12 mouse cellular contexts compared by ENCODE assay signal in genomic region chr2:101818986-101819764, GRCm38 (mm10).
"Had no signal": no experiment of that assay in that cellular context is flagged by ENCODE, and none has a peak within 500 bp of the region (broad histone marks: within the 10 kb centered on the region; RNA-seq: fewer than 3 reads in every experiment).

No protein-coding gene starts in this region.

- H3K9me3 ChIP-seq: kidney, embryonic 15.5 days; limb, embryonic 13.5 days; liver, embryonic 15.5 days; megakaryocyte, embryonic 14.5 days had no signal

- H3K27ac ChIP-seq: kidney, embryonic 15.5 days; limb, embryonic 13.5 days; liver, embryonic 15.5 days; macrophage; stomach, postnatal 0 days had no signal

- H3K36me3 ChIP-seq: kidney, embryonic 15.5 days; limb, embryonic 13.5 days; liver, embryonic 15.5 days had no signal

- H3K4me3 ChIP-seq: kidney, embryonic 15.5 days; limb, embryonic 13.5 days; liver, embryonic 15.5 days; megakaryocyte, embryonic 14.5 days had no signal

- H3K4me2 ChIP-seq: kidney, embryonic 15.5 days; limb, embryonic 13.5 days; liver, embryonic 11.5 days; liver, embryonic 15.5 days; lung, embryonic 14.5 days; midbrain, embryonic 11.5 days had no signal

- H3K9ac ChIP-seq: kidney, embryonic 15.5 days; limb, embryonic 13.5 days; liver, embryonic 15.5 days; lung, embryonic 14.5 days had no signal

- DNase-seq: left cerebral cortex, postnatal 4 days; lung, embryonic 14.5 days; lung, postnatal 14 days; thymus, postnatal 4 days had no signal

- H3K27me3 ChIP-seq: kidney, embryonic 15.5 days; limb, embryonic 13.5 days; liver, embryonic 15.5 days had no signal
